ENCODE assay signal across 28 mouse cellular contexts in genomic region chr16:36156402-36156975, GRCm38 (mm10). TPM values are rescaled to one million over a fixed set of nuclear protein-coding genes. Genes with fewer than 3 reads are reported as not detected.
DNase-seq lines count a peak whose midpoint lies in the region; ATAC-seq and TF ChIP-seq lines count a peak whose summit lies in the region.
"Had no signal": no experiment of that assay in that cellular context is flagged by ENCODE, and none has a peak within 500 bp of the region (broad histone marks: within the 10 kb centered on the region; RNA-seq: fewer than 3 reads in every experiment).

Gene Stfa2l1, plus strand, starts transcription at chr16:36156811.

- H3K4me2 ChIP-seq in lung, postnatal 0 days (replicated peaks; ENCODE audit: low read depth, low read length): no peak within 1 kb of the TSS
- H3K4me2 ChIP-seq in liver, embryonic 16.5 days (ENCODE audit: low read depth, low read length): no peak within 1 kb of the TSS
- no peak within 1 kb of the TSS for H3K4me2 ChIP-seq in stomach, embryonic 16.5 days (ENCODE audit: low read depth, low read length)
- no peak within 1 kb of the TSS for H3K4me2 ChIP-seq in heart, embryonic 11.5 days
- H3K4me2 ChIP-seq: embryonic facial prominence, embryonic 13.5 days; forebrain, embryonic 13.5 days; heart, embryonic 12.5 days; hindbrain, embryonic 14.5 days had no signal

- H3K36me3 ChIP-seq in lung, postnatal 0 days (ENCODE audit: insufficient read depth, low read length): no peaks in the 10 kb centered on the region
- H3K36me3 ChIP-seq in liver, embryonic 16.5 days (ENCODE audit: control insufficient read depth, insufficient read depth): no peaks in the 10 kb centered on the region
- no peaks in the 10 kb centered on the region for H3K36me3 ChIP-seq in stomach, embryonic 16.5 days (ENCODE audit: control insufficient read depth, insufficient read depth, low read length)
- no peaks in the 10 kb centered on the region for H3K36me3 ChIP-seq in heart, embryonic 11.5 days (ENCODE audit: control insufficient read depth, insufficient read depth, low read length)
- H3K36me3 ChIP-seq: embryonic facial prominence, embryonic 13.5 days; heart, embryonic 12.5 days; hindbrain, embryonic 10.5 days had no signal

- H3K9ac ChIP-seq in lung, postnatal 0 days (replicated peaks; ENCODE audit: low read depth): no peak within 1 kb of the TSS
- no peak within 1 kb of the TSS for H3K9ac ChIP-seq in liver, embryonic 16.5 days (ENCODE audit: low read depth, low read length)
- H3K9ac ChIP-seq in stomach, embryonic 16.5 days (ENCODE audit: low read length): no peak within 1 kb of the TSS
- H3K9ac ChIP-seq in heart, embryonic 11.5 days (ENCODE audit: low read depth, low read length): no peak within 1 kb of the TSS
- H3K9ac ChIP-seq: embryonic facial prominence, embryonic 13.5 days; forebrain, embryonic 13.5 days; forebrain, postnatal 0 days; heart, embryonic 12.5 days; hindbrain, embryonic 14.5 days had no signal

- H3K4me3 ChIP-seq in lung, postnatal 0 days (ENCODE audit: low read depth, low read length): no peak within 1 kb of the TSS
- H3K4me3 ChIP-seq in liver, embryonic 16.5 days (ENCODE audit: low read depth, low read length): no peak within 1 kb of the TSS
- no peak within 1 kb of the TSS for H3K4me3 ChIP-seq in stomach, embryonic 16.5 days (replicated peaks; ENCODE audit: low read length)
- no peak within 1 kb of the TSS for H3K4me3 ChIP-seq in heart, embryonic 11.5 days (ENCODE audit: low read depth, low read length)
- H3K4me3 ChIP-seq: embryonic facial prominence, embryonic 13.5 days; forebrain, embryonic 13.5 days; heart, adult 2 months; heart, embryonic 12.5 days; hindbrain, embryonic 10.5 days had no signal

- H3K27ac ChIP-seq in lung, postnatal 0 days (ENCODE audit: low read length): no peak within 1 kb of the TSS
- H3K27ac ChIP-seq in liver, embryonic 16.5 days (ENCODE audit: low read length): no peak within 1 kb of the TSS
- H3K27ac ChIP-seq in stomach, embryonic 16.5 days (ENCODE audit: low read length): no peak within 1 kb of the TSS
- H3K27ac ChIP-seq in heart, embryonic 11.5 days (ENCODE audit: low read depth, low read length): no peak within 1 kb of the TSS
- H3K27ac ChIP-seq: embryonic facial prominence, embryonic 13.5 days; forebrain, embryonic 13.5 days; heart, adult 2 months; hindbrain, embryonic 10.5 days; hindbrain, embryonic 14.5 days had no signal

- H3K27me3 ChIP-seq in lung, postnatal 0 days (replicated peaks; ENCODE audit: insufficient read depth, low read length): no peaks in the 10 kb centered on the region
- H3K27me3 ChIP-seq in liver, embryonic 16.5 days (ENCODE audit: control insufficient read depth, insufficient read depth, low read depth, low read length): no peaks in the 10 kb centered on the region
- no peaks in the 10 kb centered on the region for H3K27me3 ChIP-seq in stomach, embryonic 16.5 days (ENCODE audit: control insufficient read depth, insufficient read depth, low read length)
- no peaks in the 10 kb centered on the region for H3K27me3 ChIP-seq in heart, embryonic 11.5 days (ENCODE audit: control insufficient read depth, insufficient read depth, low read length)
- H3K27me3 ChIP-seq: CH12.LX; embryonic facial prominence, embryonic 13.5 days; forebrain, embryonic 13.5 days; heart, embryonic 12.5 days had no signal

- ATAC-seq in lung, postnatal 0 days: no peak
- no peak for ATAC-seq in liver, embryonic 16.5 days (ENCODE audit: low read depth)
- no peak for ATAC-seq in stomach, embryonic 16.5 days (ENCODE audit: insufficient read depth, low FRiP score)
- ATAC-seq in heart, embryonic 11.5 days (replicated peaks; ENCODE audit: insufficient number of reproducible peaks, low FRiP score, low TSS enrichment): no peak
- ATAC-seq: activated CD4-positive, CD25-positive, alpha-beta regulatory T cell, adult 4 months; forebrain, embryonic 13.5 days; forebrain, postnatal 0 days; Patski had no signal

- no peak for TF ChIP-seq EP300 in lung, postnatal 0 days (IDR thresholded peaks at IDR 0.05)

- H3K9me3 ChIP-seq in lung, postnatal 0 days (ENCODE audit: low read length): no peaks in the 10 kb centered on the region
- no peaks in the 10 kb centered on the region for H3K9me3 ChIP-seq in liver, embryonic 16.5 days (replicated peaks; ENCODE audit: control insufficient read depth, low read length)
- no peaks in the 10 kb centered on the region for H3K9me3 ChIP-seq in stomach, embryonic 16.5 days (replicated peaks; ENCODE audit: control insufficient read depth, low read length)
- no peaks in the 10 kb centered on the region for H3K9me3 ChIP-seq in heart, embryonic 11.5 days (replicated peaks; ENCODE audit: control insufficient read depth, low read length)
- H3K9me3 ChIP-seq: embryonic facial prominence, embryonic 13.5 days; forebrain, embryonic 13.5 days; heart, embryonic 12.5 days; hindbrain, embryonic 10.5 days had no signal

- H3K4me1 ChIP-seq in lung, postnatal 0 days (ENCODE audit: insufficient read depth, low read depth, low read length): no peaks in the 10 kb centered on the region
- no peaks in the 10 kb centered on the region for H3K4me1 ChIP-seq in liver, embryonic 16.5 days (ENCODE audit: control insufficient read depth, low read depth, low read length)
- no peaks in the 10 kb centered on the region for H3K4me1 ChIP-seq in stomach, embryonic 16.5 days (ENCODE audit: control insufficient read depth, insufficient read depth, low read length)
- no peaks in the 10 kb centered on the region for H3K4me1 ChIP-seq in heart, embryonic 11.5 days (ENCODE audit: control insufficient read depth, insufficient read depth, low read length)
- H3K4me1 ChIP-seq: embryonic facial prominence, embryonic 13.5 days; forebrain, embryonic 13.5 days; heart, embryonic 12.5 days; hindbrain, embryonic 10.5 days had no signal

- no peak for DNase-seq in adrenal gland, postnatal 4 days (ENCODE audit: low spot score in 2 of 2)
- DNase-seq in adrenal gland, postnatal 36 days: no peak
- no peak for DNase-seq in lung, postnatal 0 days (ENCODE audit: low spot score)
- DNase-seq in lung, postnatal 25 days (ENCODE audit: low spot score): no peak
- no peak for DNase-seq in thymus, postnatal 25 days
- DNase-seq: adrenal gland, postnatal 14 days; cerebellum, adult 11 months; cerebellum, adult 9-10 months; cerebellum, postnatal 25 days; forebrain, postnatal 0 days; gastrocnemius, postnatal 14 days; heart, adult 2 months had no signal

- TF ChIP-seq CTCF in lung, postnatal 0 days (IDR thresholded peaks at IDR 0.05): no peak

RNA-seq across cellular contexts. Expression of gene Stfa2l1, which starts in this region (rescaled TPM):
- total RNA-seq in adrenal gland, postnatal 4 days (2021): 10 to 100 TPM; 14.2 to 44.8 TPM
- total RNA-seq in adrenal gland, postnatal 36 days (2021): not detected
- 29.2 and 33.1 TPM in 2 replicates for polyA plus RNA-seq in lung, postnatal 0 days (2015; fragmentation: Nextera tagmentation; extraction: Ambion mirVana)
- 82.3 and 84.4 TPM in 2 replicates for polyA plus RNA-seq in liver, embryonic 16.5 days (2015; fragmentation: Nextera tagmentation; extraction: Ambion mirVana)
- 11.7 and 17.5 TPM in 2 replicates for polyA plus RNA-seq in stomach, embryonic 16.5 days (2015; fragmentation: Nextera tagmentation; extraction: Ambion mirVana)
- polyA plus RNA-seq in heart, embryonic 11.5 days (2014; fragmentation: Nextera tagmentation; extraction: Ambion mirVana): not detected in 2 replicates
- total RNA-seq: adrenal gland, adult 18-20 months; adrenal gland, postnatal 14 days; CH12.LX; forebrain, postnatal 0 days; gastrocnemius, adult 18-20 months; gastrocnemius, postnatal 14 days; heart, adult 2 months; heart, postnatal 25 days had no signal
- polyA plus RNA-seq: activated CD4-positive, CD25-positive, alpha-beta regulatory T cell, adult 4 months; cortical plate, adult 2 months; embryonic facial prominence, embryonic 13.5 days; forebrain, embryonic 13.5 days; forebrain, postnatal 0 days; gonadal fat pad, adult 2 months; heart, adult 2 months; heart, embryonic 12.5 days; hindbrain, embryonic 10.5 days; hindbrain, embryonic 14.5 days; Patski had no signal

Comparison
In these comparisons a context has a peak if more than half of its experiments do, and no peak if none do; other contexts are left out.
1. RNA of gene Stfa2l1 (total RNA-seq): 14.2 to 44.8 TPM in adrenal gland, postnatal 4 days; not detected in adrenal gland, postnatal 36 days; every median in the first group is over 10 times any median in the second.
2. RNA of gene Stfa2l1 (polyA plus RNA-seq): 82.3 to 84.4 TPM in liver, embryonic 16.5 days, 29.2 to 33.1 TPM in lung, postnatal 0 days and 11.7 to 17.5 TPM in stomach, embryonic 16.5 days; not detected in heart, embryonic 11.5 days; every median in the first group is over 10 times any median in the second.